Mouse (Mus musculus) regulatory T cell (primary cell): Measurements from ENCODE around the gene Dph6.
"Not testable (repeated sequence)": the region's sequence is repeated elsewhere in the genome, so short reads cannot be mapped to it uniquely, and the experiment has no call there.

Experiments used
- in situ Hi-C: fragments of 300-600 bp; cut with MboI, MseI; formaldehyde crosslinking; loops from one replicate; pipeline ENCODE4 v1.15.1; 2025; ENCODE audit warnings: high pct_unique_total_duplicates

The Dph6 gene

GRCm38 (mm10) chr2:114654365-114655239 is at the start of gene Dph6:
TSS of gene Dph6 (minus strand) at chr2:114654964.
- in situ Hi-C loops, result loop anchor here (25.0 kb wide), 2 partner anchors 767 to 933 kb away; partner anchors contain the start of gene BC052040

DNA sequence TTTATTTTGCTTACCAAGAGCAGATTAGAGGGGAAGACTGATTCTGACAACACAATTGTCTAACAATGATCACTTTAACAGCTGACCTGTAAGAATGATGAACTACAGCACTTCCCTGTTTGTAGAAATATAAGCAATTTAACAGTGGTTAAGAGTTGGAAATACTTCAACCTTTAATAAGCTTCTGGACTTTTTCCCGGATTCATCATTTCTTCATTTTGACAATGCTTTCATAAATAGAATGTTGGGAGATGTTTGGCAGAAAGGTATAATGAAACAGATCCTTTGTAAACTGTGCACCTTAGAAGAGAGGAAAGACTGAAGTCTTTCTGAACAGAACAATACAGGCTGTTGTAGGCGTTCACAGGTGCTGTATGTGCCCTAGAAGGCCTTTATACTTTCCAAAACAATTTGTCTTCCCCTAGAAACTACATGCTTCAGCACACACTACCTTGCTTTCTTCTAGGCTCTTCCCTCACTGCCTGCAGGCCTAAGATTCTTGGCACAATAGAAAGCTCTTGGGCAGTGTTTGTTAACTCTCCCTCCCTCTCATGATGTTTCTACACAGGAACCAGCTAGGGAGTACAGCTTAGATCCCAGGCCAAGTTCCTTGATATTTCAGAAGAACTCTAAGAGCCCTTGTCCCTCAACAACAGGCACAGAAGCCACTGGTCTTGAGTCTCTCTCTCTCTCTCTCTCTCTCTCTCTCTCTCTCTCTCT is 46.4 kb upstream of the Dph6 start:
- in situ Hi-C loops, result no loop called here

- in situ Hi-C loops, result no loop called here
Measured at GRCm38 (mm10) chr2:114691607-114692006, 36.8 kb upstream of the Dph6 start.

DNA sequence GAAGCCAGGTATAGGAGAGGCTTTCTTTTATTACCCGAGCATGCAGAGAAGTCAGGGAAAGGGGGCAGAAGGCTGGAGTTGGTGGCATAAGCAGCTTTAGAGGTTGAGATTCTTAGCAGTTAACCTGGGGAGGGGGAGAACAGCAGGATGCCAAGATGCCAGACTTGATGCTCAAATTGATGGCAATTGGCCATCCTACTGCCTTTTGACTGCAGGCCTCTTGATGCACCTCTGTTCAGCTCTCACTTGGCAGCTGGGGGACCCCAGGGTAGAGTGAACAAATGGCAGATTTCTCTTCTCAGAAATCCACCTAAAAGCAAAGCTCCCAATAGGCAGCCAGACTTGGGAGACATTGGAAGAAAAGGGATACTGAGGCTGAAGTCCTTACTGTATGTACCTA is 32.7 kb upstream of the Dph6 start:
- in situ Hi-C loops, result no loop called here

DNA sequence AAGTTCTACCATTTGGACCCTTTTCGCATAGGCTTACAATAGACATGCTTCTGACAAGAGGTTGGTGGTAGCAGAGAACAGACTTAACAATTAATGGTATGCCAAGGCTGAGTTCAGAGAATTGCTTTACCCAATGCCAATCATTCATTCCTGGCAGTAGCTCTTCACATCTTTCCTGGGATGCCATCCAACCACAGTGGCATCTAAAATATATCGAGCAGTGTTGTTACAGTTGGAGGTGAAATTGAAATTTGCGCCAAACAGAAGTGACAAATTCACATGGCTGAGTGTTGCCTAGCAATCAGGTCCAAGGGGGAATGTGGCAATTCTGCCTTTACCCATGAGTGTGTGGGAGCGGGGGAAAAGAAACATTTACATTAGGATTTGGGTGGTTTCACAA is 32.3 kb upstream of the Dph6 start:
- in situ Hi-C loops, result no loop called here

GRCm38 (mm10) chr2:114673831-114674230 is 19.1 kb upstream of the Dph6 start:
- in situ Hi-C loops, result loop anchor here (10.0 to 25.0 kb wide), 3 partner anchors 99 to 913 kb away; partner anchors contain the start of gene BC052040

- in situ Hi-C loops, result loop anchor here (10.0 to 25.0 kb wide), 3 partner anchors 96 to 916 kb away; partner anchors contain the start of gene BC052040
Measured at GRCm38 (mm10) chr2:114670983-114671382, 16.2 kb upstream of the Dph6 start.

DNA sequence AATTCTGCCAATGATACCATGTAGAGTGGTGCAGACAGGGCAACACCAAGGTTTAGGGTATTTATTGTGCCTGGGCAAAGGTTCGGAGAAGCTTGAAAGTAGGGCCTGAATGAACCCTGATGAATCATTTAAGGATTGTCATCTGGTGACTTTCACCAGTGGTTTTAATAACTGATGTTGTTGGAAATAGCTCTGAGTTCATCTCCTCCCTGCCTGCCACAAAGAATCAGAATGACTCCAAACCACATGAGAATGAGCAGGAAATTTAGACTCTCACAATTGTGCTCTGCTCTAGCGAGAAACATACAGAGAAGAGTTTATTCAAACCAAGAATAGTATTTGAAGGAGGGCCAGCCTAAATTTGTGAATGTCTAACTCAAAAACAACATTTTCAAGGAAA is 4.2 kb upstream of the Dph6 start:
- in situ Hi-C loops, result loop anchor here (25.0 kb wide), 2 partner anchors 772 to 928 kb away; partner anchors contain the start of gene BC052040

GRCm38 (mm10) chr2:114646240-114646639 is 8.5 kb downstream of the Dph6 start:
- in situ Hi-C loops, result no loop called here

GRCm38 (mm10) chr2:114643832-114644231 is 10.9 kb downstream of the Dph6 start:
- in situ Hi-C loops, result no loop called here

DNA sequence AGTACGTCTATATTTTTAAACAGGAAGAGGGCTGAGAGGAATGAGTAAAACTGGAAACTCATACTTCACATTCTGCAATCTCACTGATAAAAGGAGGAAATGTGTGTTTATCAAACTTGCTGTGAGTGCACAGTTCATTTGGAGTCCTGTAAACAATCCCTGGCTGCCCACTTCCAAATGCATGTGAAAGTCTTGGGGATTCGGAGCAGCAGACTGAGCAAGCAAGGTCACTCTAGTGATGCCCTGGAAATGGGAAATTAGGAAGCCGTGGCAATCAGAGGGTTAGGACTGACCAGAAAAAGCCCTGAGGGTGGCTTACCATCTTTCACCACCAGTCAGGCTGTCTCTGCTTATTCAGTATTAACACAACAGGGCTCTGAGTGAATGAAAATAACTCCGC is 30.1 kb downstream of the Dph6 start:
- in situ Hi-C loops, result no loop called here

- in situ Hi-C loops, result no loop called here
Measured at GRCm38 (mm10) chr2:114622550-114622939, 32.2 kb downstream of the Dph6 start.

GRCm38 (mm10) chr2:114621781-114622549 is 32.8 kb downstream of the Dph6 start:
- in situ Hi-C loops, result no loop called here

- in situ Hi-C loops, result no loop called here
Measured at GRCm38 (mm10) chr2:114611576-114611975, 43.2 kb downstream of the Dph6 start.

- in situ Hi-C loops, result no loop called here
Measured at GRCm38 (mm10) chr2:114610110-114610509, 44.7 kb downstream of the Dph6 start.

GRCm38 (mm10) chr2:114605202-114605601 is 49.6 kb downstream of the Dph6 start:
- in situ Hi-C loops, result not testable (repeated sequence)

GRCm38 (mm10) chr2:114601174-114601573 is 53.6 kb downstream of the Dph6 start:
- in situ Hi-C loops, result no loop called here

- in situ Hi-C loops, result loop anchor here (25.0 kb wide), 1 partner anchor 488 kb away; no protein-coding TSS in a partner anchor
Measured at GRCm38 (mm10) chr2:114599793-114600192, 55.0 kb downstream of the Dph6 start.

- in situ Hi-C loops, result loop anchor here (25.0 kb wide), 1 partner anchor 494 kb away; no protein-coding TSS in a partner anchor
Measured at GRCm38 (mm10) chr2:114593393-114593792, 61.4 kb downstream of the Dph6 start.

DNA sequence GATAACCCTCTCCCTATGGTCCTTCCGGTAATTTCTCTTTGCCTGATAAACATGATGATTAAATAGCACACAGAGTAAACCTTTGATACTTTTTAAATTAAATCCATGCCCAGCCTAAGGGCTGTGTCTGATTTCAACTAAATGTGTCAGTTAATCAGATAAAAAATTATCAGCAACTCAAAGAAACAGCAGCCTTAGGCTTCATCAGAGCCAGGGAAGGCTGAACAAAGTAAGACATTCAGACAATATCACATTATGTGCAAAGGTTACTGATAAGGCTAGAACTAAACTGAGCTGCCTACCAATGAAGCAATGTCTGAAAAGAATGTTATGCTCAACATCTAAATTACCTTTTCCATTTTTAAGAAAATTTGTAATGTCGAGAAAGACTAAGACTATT is 74.0 kb downstream of the Dph6 start:
- in situ Hi-C loops, result loop anchor here (25.0 kb wide), 1 partner anchor 507 kb away; no protein-coding TSS in a partner anchor

DNA sequence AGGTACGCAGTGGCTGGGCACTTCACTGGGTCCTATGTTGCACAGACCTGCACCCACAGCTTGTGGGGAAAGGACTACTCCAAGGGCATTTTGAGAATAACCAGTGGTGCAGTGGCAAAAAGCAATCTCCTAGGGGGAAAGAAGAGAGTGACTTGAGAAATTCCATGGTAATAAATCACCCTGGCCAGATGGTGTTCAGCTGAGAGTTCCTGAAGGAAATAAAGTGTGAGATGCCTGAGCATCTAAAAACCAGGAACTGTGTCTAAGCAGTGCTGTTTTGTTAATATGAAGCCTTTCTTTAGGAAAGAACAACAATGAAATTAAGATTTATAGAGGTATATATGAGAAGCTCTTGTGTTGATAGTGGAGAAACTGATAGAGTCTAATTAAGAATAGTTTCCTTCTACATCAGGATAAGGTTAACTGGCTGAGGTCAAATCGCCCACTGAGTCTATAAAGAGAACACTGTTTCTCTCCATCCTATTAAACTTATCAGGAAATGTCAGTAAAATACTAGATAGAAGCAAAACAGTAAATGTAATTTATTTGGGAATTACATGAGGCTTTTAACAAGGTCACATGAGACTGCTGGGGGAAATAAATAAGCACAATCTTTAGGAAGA is 111.7 kb downstream of the Dph6 start:
- in situ Hi-C loops, result no loop called here
